Mouse (Mus musculus) thymus, adult 2 months (tissue): Measurements from ENCODE around the gene Sertad4.

Experiments
- CTCF ChIP-seq: fragments of 200-500 bp; IDR thresholded peaks from 2 replicates; pipeline ENCODE4 v1.5.1; 2012; ENCODE audit warnings: mild to moderate bottlenecking, control low read depth, low read length, moderate library complexity, borderline replicate concordance; ENCODE audit not compliant: control insufficient read depth, poor library complexity, insufficient read depth; ENCODE audit errors: extremely low read depth
- POLR2A ChIP-seq: fragments of 200-500 bp; IDR thresholded peaks from 2 replicates; pipeline ENCODE4 v1.6.1; 2012; ENCODE audit warnings: mild to moderate bottlenecking, low read length, control low read depth, moderate library complexity; ENCODE audit not compliant: control insufficient read depth, poor library complexity, insufficient read depth; ENCODE audit errors: extremely low read depth

DNA sequence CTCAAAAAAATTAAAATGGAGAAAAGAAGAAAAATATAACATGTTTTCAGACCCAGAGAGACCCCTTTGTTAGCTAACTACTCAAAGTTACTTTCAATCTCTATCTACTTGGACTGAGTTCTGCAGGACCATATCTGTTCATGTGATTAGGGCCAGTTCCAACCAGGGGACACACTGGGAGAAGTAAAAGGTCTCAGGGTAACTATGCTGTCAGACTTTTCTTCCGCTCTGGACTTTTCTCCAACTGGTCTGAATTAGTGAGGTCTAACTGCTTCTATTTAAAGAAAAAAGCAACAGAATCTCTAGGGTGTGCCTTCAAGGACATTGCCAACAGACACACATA is 33.3 kb downstream of the Sertad4 start:
- TF ChIP-seq CTCF (no peak), POLR2A (no peak)
